Mouse (Mus musculus) kidney, adult 2 months (tissue): ENCODE results near the gene 1700016K19Rik.

Experiments used
- CTCF ChIP-seq: fragments of 200-500 bp; conservative IDR thresholded peaks from 2 replicates; pipeline ENCODE4 v1.5.1; 2011; ENCODE audit warnings: low read depth, mild to moderate bottlenecking, control low read depth, low read length, moderate library complexity, mixed read lengths; ENCODE audit not compliant: insufficient read depth, insufficient read length
- POLR2A ChIP-seq: fragments of 200-500 bp; IDR thresholded peaks from one replicate; pipeline ENCODE4 v1.6.1; 2011; ENCODE audit warnings: low read depth, low read length, control low read depth

DNA sequence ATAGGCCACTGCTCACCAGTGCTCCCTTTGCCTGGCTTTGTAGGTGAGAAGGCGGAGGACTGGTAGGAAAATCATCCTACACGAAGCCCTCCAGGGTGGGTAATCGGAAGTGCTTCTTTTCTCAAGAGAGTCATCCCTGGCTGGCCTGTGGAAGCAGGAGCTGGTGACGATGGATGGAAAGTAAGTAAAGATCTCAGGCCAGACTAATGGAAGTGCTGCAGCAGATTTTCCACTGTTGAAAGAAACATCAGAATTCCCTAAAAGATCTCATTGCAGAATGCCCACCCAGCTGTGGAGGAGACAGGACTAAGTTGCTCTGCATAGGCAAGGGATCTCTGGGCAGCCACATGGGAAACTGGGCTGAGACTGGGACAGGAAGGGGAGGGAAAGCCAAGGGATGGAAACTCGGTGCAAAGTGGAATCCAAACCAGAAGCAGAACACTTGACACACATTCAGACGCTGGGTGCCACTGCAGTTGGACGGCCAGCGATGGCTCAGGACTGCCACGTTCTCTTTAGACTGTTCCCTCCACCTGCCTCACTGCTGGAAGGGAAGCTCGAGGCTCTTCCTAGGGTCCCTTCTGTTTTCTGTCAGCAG lies 42.4 kb downstream of the 1700016K19Rik start:
- TF ChIP-seq CTCF (no peak), POLR2A (no peak)
